Mouse (Mus musculus) cerebellum, adult 11-12 months (tissue): Measurements from ENCODE around the gene Dcaf5.

Experiments used
- DNase-seq: peaks from one replicate; pipeline ENCODE4 v3.0.0; 2022

The Dcaf5 gene

GRCm38 (mm10) chr12:80436336-80436976 is at the start of gene Dcaf5:
Dcaf5 (minus strand) TSS chr12:80436601.
- peak; percentile 77 for DNase-seq

DNA sequence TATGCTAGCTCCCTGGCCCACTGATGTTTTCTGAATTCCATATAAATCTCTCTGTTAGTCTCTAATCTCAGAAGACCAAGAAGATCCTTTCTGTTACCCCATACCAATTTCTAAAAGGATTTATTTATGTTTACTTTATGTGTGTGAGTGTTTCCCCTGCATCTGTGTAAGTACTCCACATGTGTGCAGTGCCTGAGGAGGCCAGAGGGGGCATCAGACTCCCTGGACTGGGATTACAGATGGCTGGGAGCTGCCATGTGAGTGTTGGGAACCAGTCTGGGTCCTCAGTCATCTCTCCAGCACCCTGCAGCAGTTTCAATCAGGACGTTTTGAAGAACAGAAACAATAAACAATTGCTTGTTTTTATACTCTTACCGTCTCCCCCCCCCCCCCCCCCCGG is 47.0 kb upstream of the Dcaf5 start:
- no peak for DNase-seq

- DNase-seq: no peak
Measured at GRCm38 (mm10) chr12:80479986-80480385, 43.6 kb upstream of the Dcaf5 start.

- DNase-seq: no peak
Measured at GRCm38 (mm10) chr12:80473731-80474130, 37.3 kb upstream of the Dcaf5 start.

DNA sequence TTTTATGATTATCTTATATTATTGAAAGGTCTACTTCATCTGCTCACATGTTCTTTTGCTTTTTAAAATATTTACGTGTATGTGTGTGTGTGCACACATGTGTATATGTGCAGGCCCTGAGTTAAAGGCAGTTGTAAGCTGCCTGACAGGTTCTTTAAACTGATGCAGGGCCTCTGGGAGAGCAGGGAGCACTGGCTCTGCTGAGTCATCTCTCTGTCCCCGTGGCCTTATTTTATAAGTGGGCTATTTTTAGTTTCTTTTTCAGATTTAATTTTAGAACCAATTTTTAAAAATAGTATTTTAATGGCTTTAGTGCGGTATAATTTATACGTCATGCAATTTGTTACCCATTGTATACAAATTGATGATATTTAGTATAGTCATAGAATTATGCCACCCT is 35.5 kb upstream of the Dcaf5 start:
- DNase-seq: no peak

- no peak for DNase-seq
Measured at GRCm38 (mm10) chr12:80470206-80470605, 33.8 kb upstream of the Dcaf5 start.

GRCm38 (mm10) chr12:80463666-80464269 is 27.4 kb upstream of the Dcaf5 start:
- DNase-seq: peak; percentile 35

DNA sequence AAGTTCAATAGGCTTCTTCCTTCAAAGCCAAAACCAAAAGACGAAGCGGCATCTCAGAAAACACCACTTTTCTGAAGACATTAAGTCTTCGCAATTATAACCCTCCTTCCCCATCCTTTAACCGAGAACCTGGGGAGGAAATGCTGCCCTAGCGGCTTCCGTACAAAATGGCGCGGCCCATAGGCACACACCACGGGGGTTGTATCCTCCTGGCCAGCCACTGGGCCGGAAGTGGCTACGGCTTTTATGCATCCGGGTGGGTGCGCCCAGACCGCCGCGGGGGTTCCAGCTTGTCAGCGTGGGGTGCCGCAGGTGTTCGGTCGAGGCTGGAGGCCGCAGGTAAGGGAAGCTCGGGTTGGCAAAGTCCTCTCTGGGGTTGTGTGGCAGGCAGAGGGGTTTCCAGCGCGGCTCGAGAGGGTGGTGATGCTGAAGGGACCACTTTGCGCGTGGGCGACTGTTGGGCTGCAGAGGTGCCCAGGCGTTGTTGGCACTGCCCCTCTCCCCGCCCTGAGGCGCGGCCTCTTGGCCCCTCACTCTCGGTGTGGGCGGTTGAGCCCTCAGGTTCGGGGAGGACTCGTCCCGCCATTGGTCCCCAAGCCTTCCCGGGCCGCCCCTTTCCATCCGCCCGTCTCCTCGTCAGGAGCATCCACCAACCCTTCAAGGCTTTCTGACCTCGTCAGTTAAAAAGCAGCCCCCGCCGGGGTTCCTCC is 26.7 kb upstream of the Dcaf5 start, which contains the start of gene Exd2:
Gene Exd2 (plus strand): TSS at position 154 of the 710 bp plus-strand sequence.
- peak; percentile 91 for DNase-seq

- peak; percentile 53 for DNase-seq
Measured at GRCm38 (mm10) chr12:80462292-80462896, 26.0 kb upstream of the Dcaf5 start.

- DNase-seq: no peak
Measured at GRCm38 (mm10) chr12:80458033-80458432, 21.6 kb upstream of the Dcaf5 start.

- DNase-seq: no peak
Measured at GRCm38 (mm10) chr12:80453506-80453905, 17.1 kb upstream of the Dcaf5 start.

DNA sequence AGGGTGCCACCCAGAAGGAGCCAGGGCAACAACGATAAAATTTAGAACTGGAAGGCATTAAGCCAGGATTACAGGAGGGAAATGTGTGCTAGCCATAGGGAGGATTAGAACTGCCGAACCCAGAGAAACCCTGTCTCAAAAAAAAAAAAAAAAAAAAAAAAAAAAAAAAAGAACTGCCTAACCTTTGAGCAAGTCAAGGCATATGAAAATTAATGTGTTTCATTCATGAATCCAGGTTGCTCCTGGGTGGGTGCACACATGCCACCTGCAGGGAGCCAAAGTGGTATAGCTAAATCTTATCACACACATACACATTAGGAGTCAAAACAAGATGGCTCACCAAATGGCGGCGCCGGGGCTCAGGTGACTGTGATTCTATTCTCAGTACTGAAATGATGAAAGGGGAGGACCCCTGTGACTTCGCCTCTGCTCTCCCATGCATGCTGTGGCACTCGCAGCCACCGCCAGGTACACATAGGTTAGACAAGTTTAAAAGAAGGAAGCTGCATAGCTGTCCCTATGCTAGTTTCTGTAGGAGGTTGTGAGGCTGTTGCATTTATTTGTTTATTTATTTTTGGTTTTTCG is 8.2 kb upstream of the Dcaf5 start:
- DNase-seq: no peak

DNA sequence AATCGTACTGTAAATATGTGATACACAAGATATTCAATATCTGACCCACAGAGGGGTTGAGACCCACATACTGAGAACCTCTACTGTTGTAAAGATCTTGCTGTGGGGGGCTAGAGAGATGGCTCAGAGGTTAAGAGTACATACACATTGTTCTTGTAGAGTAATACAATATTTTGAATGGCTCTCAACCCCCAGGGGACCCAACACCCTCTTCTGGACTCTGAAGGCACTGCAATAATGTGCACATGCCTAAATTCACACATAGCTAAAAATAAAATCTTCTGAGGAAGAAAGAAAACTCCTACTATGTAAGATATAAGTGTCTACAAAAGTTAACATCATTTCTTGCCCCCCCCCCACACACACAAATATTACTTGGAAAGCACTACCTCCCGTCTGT is 4.6 kb upstream of the Dcaf5 start:
- DNase-seq: no peak

- DNase-seq: no peak
Measured at GRCm38 (mm10) chr12:80437051-80437675, 762 bp upstream of the Dcaf5 start.

DNA sequence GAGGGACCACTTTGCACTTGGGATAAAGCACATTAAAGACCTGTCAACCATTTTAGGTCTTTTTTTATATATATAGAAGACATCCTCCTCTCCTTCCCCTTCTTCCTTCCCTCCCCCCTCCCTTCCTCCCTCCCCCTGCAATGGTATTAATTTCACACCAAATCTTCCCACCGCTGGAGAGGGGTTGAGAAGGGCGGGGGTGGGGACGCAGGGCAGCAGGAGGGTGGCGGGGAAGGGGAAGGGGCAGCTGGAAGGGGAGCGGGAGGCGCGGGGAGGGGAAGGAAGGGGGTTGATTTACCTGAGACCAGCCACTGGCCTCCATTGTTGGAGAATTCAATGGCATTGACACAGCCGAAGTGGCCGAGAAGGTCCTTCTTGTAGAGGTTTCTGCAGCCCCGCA is 514 bp downstream of the Dcaf5 start:
- DNase-seq: no peak

GRCm38 (mm10) chr12:80434961-80435691 is 1.3 kb downstream of the Dcaf5 start:
- peak; percentile 78 for DNase-seq

- DNase-seq: peak; percentile 60
Measured at GRCm38 (mm10) chr12:80434601-80434960, 1.8 kb downstream of the Dcaf5 start.

- no peak for DNase-seq
Measured at GRCm38 (mm10) chr12:80433266-80433665, 3.1 kb downstream of the Dcaf5 start.

- DNase-seq: no peak
Measured at GRCm38 (mm10) chr12:80427683-80428082, 8.7 kb downstream of the Dcaf5 start.

DNA sequence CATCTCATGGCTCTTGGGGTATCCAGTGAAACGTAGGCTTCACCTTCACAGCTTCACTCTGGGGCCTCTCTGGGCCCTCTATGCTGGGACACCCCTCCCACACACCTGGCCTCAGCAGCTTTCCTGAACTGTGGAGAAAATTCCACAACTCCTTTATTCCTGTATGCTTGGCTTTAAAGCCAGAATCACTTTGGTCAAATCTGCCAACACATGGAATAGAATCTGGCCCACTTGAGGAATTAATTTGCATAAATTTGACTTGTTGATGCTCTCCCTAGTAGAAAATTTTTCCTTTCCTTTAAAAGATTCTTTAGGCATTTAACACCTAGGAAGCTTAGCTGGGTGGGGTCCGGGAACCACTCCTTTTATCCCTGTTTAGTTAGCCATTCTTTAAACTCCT is 21.3 kb downstream of the Dcaf5 start:
- no peak for DNase-seq

DNA sequence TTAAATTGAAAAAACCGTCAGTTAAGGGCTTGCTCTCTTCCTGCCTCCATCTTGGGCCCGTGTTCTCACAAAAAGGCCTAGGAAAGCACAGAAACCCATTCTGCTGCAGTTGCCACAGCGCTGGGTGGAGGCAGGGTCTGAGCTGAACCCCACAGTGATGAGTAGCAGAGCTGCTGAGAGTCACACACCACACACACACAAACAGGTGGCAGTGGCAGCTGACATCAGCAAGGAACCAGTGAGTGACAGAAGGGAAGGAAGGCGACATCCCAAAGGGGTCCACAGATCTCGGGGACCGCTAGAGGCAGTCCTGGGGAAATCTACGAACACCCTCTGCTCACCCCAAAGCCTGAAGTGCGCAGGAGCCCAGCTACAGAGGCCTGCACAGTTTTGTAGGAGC is 25.5 kb downstream of the Dcaf5 start:
- DNase-seq: no peak

DNA sequence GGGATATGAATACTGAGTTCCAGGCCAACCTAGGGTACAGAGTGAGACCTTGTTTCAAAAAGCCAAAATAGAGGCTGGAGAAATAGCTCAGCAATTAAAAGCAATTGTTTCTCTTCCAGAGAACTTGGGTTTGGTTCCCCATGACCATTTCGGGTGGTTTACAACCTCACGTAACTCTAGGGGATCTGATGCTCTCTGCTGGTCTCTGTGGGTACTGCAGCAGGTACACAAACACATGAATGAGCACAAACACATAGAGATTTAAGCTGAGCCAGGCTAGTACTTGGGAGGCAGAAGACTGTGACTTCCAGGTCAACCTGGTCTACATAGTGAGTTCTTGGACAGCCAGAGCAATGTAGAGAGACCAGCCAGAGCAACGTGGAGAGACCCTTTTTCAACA is 28.6 kb downstream of the Dcaf5 start:
- DNase-seq: no peak
